Mouse (Mus musculus) cerebellum, adult 2 months (tissue): Measurements from ENCODE around the gene Rhox11.

Experiments used
- CTCF ChIP-seq: fragments of 200-500 bp; IDR thresholded peaks from 2 replicates; pipeline ENCODE4 v1.5.1; 2011; ENCODE audit warnings: low read depth, mild to moderate bottlenecking, control low read depth, low read length, moderate library complexity, borderline replicate concordance; ENCODE audit not compliant: insufficient read depth
- POLR2A ChIP-seq: fragments of 200-500 bp; IDR thresholded peaks from 2 replicates; pipeline ENCODE4 v1.6.1; 2011; ENCODE audit warnings: low read length, control low read depth, borderline replicate concordance; ENCODE audit not compliant: insufficient read depth

- TF ChIP-seq CTCF (no peak), POLR2A (no peak)
These were observed 25.9 kb upstream of the Rhox11 start, which contains the start of gene Rhox12 for GRCm38 (mm10) chrX:38110807-38111206.
